Mouse (Mus musculus): Measurements from ENCODE around the gene Crmp1. TPM values are rescaled to one million over a fixed set of nuclear protein-coding genes. Genes with fewer than 3 reads are reported as not detected.

Crmp1 gene
- total RNA-seq (2022), result 100 to 1,000 TPM; 202 to 212 (median 207) TPM

GRCm38 (mm10) chr5:37241651-37242151 lies at the start of gene Crmp1:
Crmp1 (plus strand) TSS chr5:37241940.
- peak; percentile 78 to 82 for DNase-seq (ENCODE audit: low spot score in 2 of 2)

- DNase-seq (ENCODE audit: low spot score in 2 of 2), result no peak
Observed at GRCm38 (mm10) chr5:37196196-37196595, 45.5 kb upstream of the Crmp1 start.

- no peak for DNase-seq (ENCODE audit: low spot score in 2 of 2)
Observed at GRCm38 (mm10) chr5:37196666-37197250, 45.0 kb upstream of the Crmp1 start.

GRCm38 (mm10) chr5:37197423-37197822 lies 44.3 kb upstream of the Crmp1 start:
- DNase-seq (ENCODE audit: low spot score in 2 of 2), result no peak

GRCm38 (mm10) chr5:37198011-37198688 lies 43.6 kb upstream of the Crmp1 start:
- DNase-seq (ENCODE audit: low spot score in 2 of 2), result no peak

- DNase-seq (ENCODE audit: low spot score in 2 of 2), result no peak
Observed at GRCm38 (mm10) chr5:37202285-37202684, 39.5 kb upstream of the Crmp1 start.

- no peak for DNase-seq (ENCODE audit: low spot score in 2 of 2)
Observed at GRCm38 (mm10) chr5:37204886-37205285, 36.9 kb upstream of the Crmp1 start.

- no peak for DNase-seq (ENCODE audit: low spot score in 2 of 2)
Observed at GRCm38 (mm10) chr5:37205420-37205819, 36.3 kb upstream of the Crmp1 start.

GRCm38 (mm10) chr5:37206364-37206763 lies 35.4 kb upstream of the Crmp1 start:
- DNase-seq (ENCODE audit: low spot score in 2 of 2), result no peak

GRCm38 (mm10) chr5:37212938-37213708 lies 28.6 kb upstream of the Crmp1 start:
- DNase-seq (ENCODE audit: low spot score in 2 of 2), result peak in 1 of 2 experiments; percentile 46

- DNase-seq (ENCODE audit: low spot score in 2 of 2), result no peak
Observed at GRCm38 (mm10) chr5:37213709-37214103, 28.0 kb upstream of the Crmp1 start.

- DNase-seq (ENCODE audit: low spot score in 2 of 2), result no peak
Observed at GRCm38 (mm10) chr5:37214614-37215013, 27.1 kb upstream of the Crmp1 start.

- DNase-seq (ENCODE audit: low spot score in 2 of 2), result no peak
Observed at GRCm38 (mm10) chr5:37215276-37215675, 26.5 kb upstream of the Crmp1 start.

GRCm38 (mm10) chr5:37219615-37220014 lies 22.1 kb upstream of the Crmp1 start:
- no peak for DNase-seq (ENCODE audit: low spot score in 2 of 2)

- DNase-seq (ENCODE audit: low spot score in 2 of 2), result no peak
Observed at GRCm38 (mm10) chr5:37220575-37220974, 21.2 kb upstream of the Crmp1 start.

GRCm38 (mm10) chr5:37221563-37221962 lies 20.2 kb upstream of the Crmp1 start:
- DNase-seq (ENCODE audit: low spot score in 2 of 2), result no peak

GRCm38 (mm10) chr5:37222316-37222715 lies 19.4 kb upstream of the Crmp1 start:
- DNase-seq (ENCODE audit: low spot score in 2 of 2), result no peak

- DNase-seq (ENCODE audit: low spot score in 2 of 2), result no peak
Observed at GRCm38 (mm10) chr5:37225708-37226107, 16.0 kb upstream of the Crmp1 start.

- DNase-seq (ENCODE audit: low spot score in 2 of 2), result no peak
Observed at GRCm38 (mm10) chr5:37227956-37228680, 13.6 kb upstream of the Crmp1 start.

- DNase-seq (ENCODE audit: low spot score in 2 of 2), result no peak
Observed at GRCm38 (mm10) chr5:37228894-37229293, 12.8 kb upstream of the Crmp1 start.

GRCm38 (mm10) chr5:37233010-37233557 lies 8.7 kb upstream of the Crmp1 start:
- DNase-seq (ENCODE audit: low spot score in 2 of 2), result peak in 1 of 2 experiments; percentile 76
